Mouse (Mus musculus) layer of hippocampus, adult 2 months (tissue): Measurements from ENCODE around the gene Mrpl2. TPM values are rescaled to one million over a fixed set of nuclear protein-coding genes. Genes with fewer than 3 reads are reported as not detected.

ENCODE experiments used
- DNase-seq, 2 experiments: peaks; one replicate each; pipeline ENCODE4 v3.0.0; 2022; ENCODE audit warnings: low spot score in 2 of 2
- H3K27ac ChIP-seq: fragments of 200-600 bp; 2 replicates; pipeline ENCODE4 v1.8.1; 2022
- H3K4me3 ChIP-seq: fragments of 200-600 bp; 2 replicates; pipeline ENCODE4 v1.8.1; 2022; ENCODE audit warnings: mild to moderate bottlenecking
- CTCF ChIP-seq: fragments of 200-600 bp; conservative IDR thresholded peaks from 2 replicates; pipeline ENCODE4 v1.8.1; 2022; ENCODE audit warnings: antibody characterized with exemption, mild to moderate bottlenecking, moderate library complexity
- long read RNA-seq, 2 experiments: library from polyadenylated mRNA; stranded (forward); transcript quantifications; one replicate each; pipeline ENCODE4 v2.0.0; 2021; ENCODE audit warnings: borderline mapping rate in 2 of 2
- total RNA-seq, 2 experiments: library from RNA; stranded (reverse); gene quantifications; 2 replicates each; pipeline ENCODE4 v1.2.3; 2021

The Mrpl2 gene
- 10 to 100 TPM; 52.2 to 53.5 TPM for total RNA-seq
- long read RNA-seq, experiment 1, transcript Mrpl2-201 (7 exons, 1,031 nt): major isoform, 28 of 32 reads
- long read RNA-seq, experiment 1, partial matches to known transcripts: 1 of 32 reads
- long read RNA-seq, experiment 1, other reads (novel, unspliced or antisense): 2 of 32 reads
- long read RNA-seq, experiment 2, transcript Mrpl2-201 (7 exons, 1,031 nt): major isoform, 44 of 53 reads
- long read RNA-seq, experiment 2, partial matches to known transcripts: 2 of 53 reads
- long read RNA-seq, experiment 2, other reads (novel, unspliced or antisense): 5 of 53 reads

DNA sequence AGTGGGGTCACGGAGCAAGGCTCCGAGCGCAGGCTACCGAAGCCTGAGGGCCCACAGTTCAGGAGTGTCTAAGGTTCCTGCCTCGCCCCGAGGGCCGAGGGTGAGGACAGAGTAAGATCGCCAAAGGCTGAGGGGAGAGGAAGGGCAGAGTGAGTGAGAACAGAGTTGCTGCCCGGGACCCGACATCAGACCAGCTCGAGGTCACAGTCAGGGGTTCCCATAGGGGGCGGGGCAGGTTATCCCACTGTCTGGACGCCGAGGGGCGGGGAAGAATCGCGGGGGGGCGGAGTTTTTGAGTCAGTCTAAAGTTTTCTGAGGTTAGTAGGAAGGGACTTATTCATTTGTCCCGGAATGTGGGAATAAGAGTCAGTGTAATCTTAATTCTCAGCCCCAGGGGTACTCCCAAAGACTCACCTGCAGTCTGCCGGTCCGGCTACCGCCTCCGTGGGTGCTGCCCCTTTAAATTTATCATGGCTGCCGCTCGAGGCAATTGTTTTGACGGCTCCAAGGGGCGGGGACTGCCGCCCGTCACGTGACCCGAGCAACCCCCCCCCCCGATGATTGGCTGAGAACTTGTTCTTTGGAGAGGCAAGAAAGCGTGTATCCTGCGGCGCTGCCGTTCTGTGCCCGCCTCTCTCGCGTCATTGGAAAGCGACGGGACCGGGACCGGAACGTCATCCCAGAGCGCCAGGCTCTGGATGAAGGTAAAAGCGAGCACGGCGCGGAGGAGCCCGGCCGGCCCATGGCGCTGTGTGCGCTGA, at the start of gene Mrpl2, which contains the start of gene Klc4:
TSS of gene Mrpl2 (plus strand) at position 669 of the 761 bp plus-strand sequence.
TSS of gene Klc4 (minus strand) at position 462 of the 761 bp plus-strand sequence.
- DNase-seq: peak; percentile 97 to 99
- H3K4me3 ChIP-seq: peak within 1 kb of the TSS; percentile 77
- peak within 1 kb of the TSS; percentile 96 for H3K27ac ChIP-seq
- 0 out of 2 replicates have a peak, but pooled peaks have one; percentile 4 for TF ChIP-seq CTCF

- no peak for DNase-seq
- Histone ChIP-seq H3K4me3 (no peak overlapping the region), H3K27ac (no peak overlapping the region)
- TF ChIP-seq CTCF: no peak
These were observed 48.1 kb upstream of the Mrpl2 start for GRCm38 (mm10) chr17:46597956-46598355.

GRCm38 (mm10) chr17:46598963-46599362, 47.1 kb upstream of the Mrpl2 start:
- TF ChIP-seq CTCF: no peak
- DNase-seq: no peak
- H3K27ac ChIP-seq: no peak overlapping the region
- H3K4me3 ChIP-seq: no peak overlapping the region

DNA sequence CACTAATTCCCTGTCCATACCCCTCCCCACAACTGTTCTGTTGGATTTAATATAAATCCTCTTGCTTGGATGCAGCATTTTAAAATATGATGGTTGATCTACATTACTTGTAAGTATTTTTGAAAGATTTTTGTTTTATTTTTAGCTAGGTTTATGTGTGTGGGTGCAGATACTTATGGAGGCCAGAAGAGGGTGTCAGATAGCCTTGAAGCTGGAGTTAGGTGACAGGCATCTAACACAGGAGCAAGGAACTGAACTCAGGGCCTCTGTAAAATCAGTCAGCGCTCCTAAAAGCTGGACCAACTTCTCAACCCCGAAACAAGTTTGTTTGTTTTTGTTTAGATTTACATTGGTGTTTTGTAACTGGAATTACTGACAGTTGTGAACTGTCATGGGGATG, 45.5 kb upstream of the Mrpl2 start:
- DNase-seq: no peak
- 0 out of 2 replicates have a peak, but pooled peaks have one; percentile 23 for TF ChIP-seq CTCF
- no peak overlapping the region for H3K27ac ChIP-seq
- no peak overlapping the region for H3K4me3 ChIP-seq

DNA sequence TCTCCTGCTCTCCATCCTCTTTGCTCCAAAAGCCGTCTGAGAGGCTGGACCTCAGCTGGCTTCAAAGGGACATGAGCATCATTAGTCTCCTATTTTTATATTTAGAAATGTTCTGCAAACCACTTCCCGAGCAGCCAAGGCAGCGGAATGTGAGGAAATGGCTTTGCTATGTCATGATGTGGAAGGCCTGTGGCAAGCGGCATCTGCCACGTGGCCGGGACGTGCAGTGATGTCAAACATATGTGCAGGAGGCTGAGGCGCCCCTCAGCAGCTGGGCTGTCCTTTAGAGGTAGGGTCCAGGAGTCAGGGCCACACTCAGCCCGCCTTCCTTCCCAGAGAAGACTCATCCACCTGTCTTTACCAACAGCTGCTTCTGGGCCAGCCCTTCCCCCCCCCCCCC, 43.8 kb upstream of the Mrpl2 start:
- DNase-seq: no peak
- H3K4me3 ChIP-seq: no peak overlapping the region
- H3K27ac ChIP-seq: no peak overlapping the region
- TF ChIP-seq CTCF: no peak

DNA sequence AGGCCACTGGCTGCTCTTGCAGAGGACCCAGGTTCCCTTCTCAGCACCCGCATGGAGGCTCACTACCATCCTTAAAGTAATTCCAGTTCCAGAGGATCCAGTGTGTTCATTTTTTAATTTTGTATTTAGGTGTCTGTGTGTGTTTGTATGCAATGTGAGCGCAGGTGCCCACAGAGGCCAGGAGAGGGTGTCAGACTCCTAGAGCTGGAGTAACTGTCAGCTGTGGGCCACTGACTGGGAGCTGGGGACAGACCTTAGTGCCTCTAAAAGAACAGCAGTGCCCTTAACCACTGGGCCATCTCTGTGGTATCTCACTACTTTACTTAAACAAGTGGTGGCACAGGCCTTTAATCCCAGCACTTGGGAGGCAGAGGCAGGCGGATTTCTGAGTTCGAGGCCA, 42.8 kb upstream of the Mrpl2 start:
- TF ChIP-seq CTCF: no peak

DNA sequence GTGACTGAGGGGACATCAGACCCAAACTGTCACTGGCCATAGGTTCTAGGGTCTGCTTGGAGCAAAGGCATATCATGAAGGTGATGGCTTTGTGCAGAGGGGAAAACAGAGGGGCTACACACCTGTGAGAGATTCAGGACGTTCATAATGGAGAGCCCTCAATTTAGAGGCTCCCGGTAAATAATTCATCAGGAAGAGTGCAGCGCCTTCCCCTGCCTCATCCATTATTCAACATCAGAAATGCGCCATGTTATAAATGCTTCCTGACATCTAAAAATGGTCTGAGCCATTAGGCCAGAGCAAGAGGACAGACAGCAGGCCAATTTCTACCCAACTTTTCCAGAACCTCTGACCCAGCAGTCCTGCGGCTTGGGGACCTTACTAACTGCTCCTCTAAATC, 40.9 kb upstream of the Mrpl2 start:
- TF ChIP-seq CTCF: no peak
- no peak for DNase-seq
- H3K4me3 ChIP-seq: no peak overlapping the region
- no peak overlapping the region for H3K27ac ChIP-seq

More for the DNA sequence above, 42.8 kb upstream of the Mrpl2 start:
- H3K27ac ChIP-seq: no peak overlapping the region
- no peak overlapping the region for H3K4me3 ChIP-seq
- DNase-seq: no peak

DNA sequence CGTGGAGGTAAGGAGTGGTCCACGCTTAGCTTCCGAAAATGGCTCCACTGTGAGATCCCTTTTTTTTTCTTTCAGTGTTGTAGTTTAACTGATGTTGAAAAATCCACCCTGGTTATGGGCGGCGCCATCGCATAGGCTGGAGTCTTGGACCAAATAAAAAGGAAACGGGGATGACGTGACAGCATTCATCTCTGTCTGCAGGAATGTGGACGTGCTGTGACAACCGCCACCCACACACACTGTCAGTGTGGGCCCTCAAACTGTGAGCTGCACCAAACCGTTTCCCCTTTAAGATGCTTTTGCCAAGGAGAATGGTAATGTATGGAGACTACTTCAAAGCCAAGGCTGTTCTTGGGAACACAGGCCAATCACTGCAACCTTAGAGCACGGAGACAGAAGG, 40.0 kb upstream of the Mrpl2 start:
- no peak for DNase-seq
- Histone ChIP-seq H3K4me3 (no peak overlapping the region), H3K27ac (no peak overlapping the region)
- TF ChIP-seq CTCF: no peak

DNA sequence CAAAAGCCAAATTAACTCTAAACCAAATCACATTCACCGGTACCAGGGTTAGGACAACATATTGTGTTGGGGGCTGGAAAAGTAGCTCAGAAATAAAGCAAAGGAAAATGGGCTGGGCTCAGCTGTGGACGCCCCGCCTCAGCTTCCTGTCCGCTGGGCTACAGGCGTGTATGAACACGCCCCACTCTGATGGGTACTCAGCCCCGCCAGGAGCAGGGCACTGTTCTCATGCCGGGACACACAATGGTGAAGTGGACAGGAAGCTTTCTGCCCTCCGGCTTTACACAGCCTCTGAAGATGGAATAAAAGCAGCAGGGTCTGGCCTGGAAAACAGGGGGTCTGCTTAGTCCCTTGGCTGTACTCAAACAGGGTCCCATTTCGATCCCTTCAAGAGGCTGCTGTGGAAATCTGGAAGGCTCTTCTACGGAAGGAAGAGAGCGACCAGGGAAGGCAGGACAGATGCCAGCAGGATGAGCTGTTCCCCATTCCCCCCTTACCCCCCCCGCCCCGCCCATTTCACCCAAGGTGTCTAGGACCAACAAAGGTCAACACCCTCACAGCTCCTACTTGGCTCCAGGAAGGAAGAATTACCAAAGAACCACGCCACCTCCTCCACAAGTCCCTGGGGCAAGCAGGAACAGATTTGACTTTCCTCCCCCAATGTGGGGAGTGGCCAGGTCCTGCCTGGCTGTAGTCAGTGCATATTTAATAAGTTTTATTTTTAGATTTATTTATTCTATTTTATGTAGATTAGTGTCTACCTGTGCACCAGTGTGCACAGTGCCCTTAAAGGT, 36.1 kb upstream of the Mrpl2 start:
- TF ChIP-seq CTCF: no peak
- Histone ChIP-seq H3K27ac (no peak overlapping the region), H3K4me3 (no peak overlapping the region)
- DNase-seq: no peak

DNA sequence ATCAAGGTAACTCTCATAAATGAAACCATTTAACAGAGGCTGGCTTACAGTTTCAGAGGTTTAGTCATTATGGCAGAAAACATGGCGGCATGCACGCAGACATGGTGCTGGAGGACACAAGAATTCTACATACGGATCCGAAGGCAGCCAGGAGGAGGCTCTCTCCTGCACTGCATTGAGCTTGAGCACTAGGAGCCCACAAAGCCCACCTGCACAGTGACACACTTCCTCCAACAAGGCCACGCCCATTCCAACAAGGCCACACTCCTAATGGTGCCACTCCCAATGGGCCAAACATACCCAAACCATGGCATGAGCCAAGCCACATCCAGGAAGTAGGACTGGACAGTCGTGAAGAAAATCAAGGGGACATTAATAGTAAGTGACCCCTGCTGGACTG, 34.7 kb upstream of the Mrpl2 start:
- no peak for DNase-seq
- H3K27ac ChIP-seq: no peak overlapping the region
- TF ChIP-seq CTCF: no peak
- no peak overlapping the region for H3K4me3 ChIP-seq

GRCm38 (mm10) chr17:46612189-46612588, 33.8 kb upstream of the Mrpl2 start:
- H3K27ac ChIP-seq: no peak overlapping the region
- H3K4me3 ChIP-seq: no peak overlapping the region
- no peak for TF ChIP-seq CTCF
- no peak for DNase-seq

DNA sequence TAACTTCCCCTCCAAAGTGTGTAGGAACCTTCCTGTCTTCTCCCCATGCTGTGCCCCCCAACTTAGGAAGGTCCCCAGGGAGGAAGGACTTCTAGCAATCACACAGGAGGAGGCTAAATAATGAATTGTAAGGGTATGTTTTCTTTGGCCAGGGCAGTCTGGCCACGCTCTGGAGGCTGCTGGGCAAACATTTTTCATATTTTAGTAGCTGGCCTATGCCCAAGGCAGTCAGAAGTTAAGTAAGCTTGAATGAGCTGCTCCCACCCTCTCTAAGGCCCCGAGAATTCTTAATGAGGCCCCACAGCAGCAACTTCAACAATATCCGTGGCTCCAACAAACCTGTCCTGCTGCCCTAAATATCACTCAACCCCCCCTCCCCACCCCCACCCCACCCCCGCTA, 33.2 kb upstream of the Mrpl2 start:
- DNase-seq: no peak
- TF ChIP-seq CTCF: no peak
- H3K27ac ChIP-seq: no peak overlapping the region
- no peak overlapping the region for H3K4me3 ChIP-seq

DNA sequence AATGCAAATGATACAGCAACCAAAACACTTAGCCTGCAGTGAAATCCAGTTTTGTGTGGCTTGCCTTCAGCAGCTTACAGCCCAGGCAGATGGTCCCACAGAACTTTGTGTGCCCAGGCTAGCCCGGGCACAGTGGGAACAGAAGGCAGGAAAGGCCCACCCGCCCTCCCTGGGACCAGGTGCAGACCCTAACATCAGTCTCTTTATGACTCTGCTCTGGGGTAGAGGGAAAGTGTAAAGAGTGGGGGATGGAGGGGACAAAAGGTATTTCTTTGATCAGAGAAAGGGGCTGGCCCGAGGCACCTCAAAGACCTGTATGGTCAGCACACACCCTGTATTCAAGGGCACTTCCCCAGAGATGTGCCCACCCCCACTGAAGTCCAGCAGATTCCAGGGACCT, 32.8 kb upstream of the Mrpl2 start:
- no peak overlapping the region for H3K4me3 ChIP-seq
- no peak for DNase-seq
- TF ChIP-seq CTCF: no peak
- H3K27ac ChIP-seq: no peak overlapping the region
